Mouse (Mus musculus): ENCODE results near the gene Tent5b. TPM values are rescaled to one million over a fixed set of nuclear protein-coding genes. Genes with fewer than 3 reads are reported as not detected.

Tent5b gene
- total RNA-seq, 2 experiments from 2014 or later: not detected

- intact Hi-C loops (cut with DNase I): no loop called here
- peak; percentile 63 for DNase-seq
These were observed 11.9 kb upstream of the Tent5b start for GRCm38 (mm10) chr4:133468080-133468479.

- intact Hi-C loops (cut with DNase I): no loop called here
- no peak for DNase-seq
These were observed 10.8 kb upstream of the Tent5b start for GRCm38 (mm10) chr4:133469122-133469521.

GRCm38 (mm10) chr4:133471135-133471821 is 8.7 kb upstream of the Tent5b start:
- no peak for DNase-seq
- intact Hi-C loops (cut with DNase I): no loop called here

- no peak for DNase-seq
- intact Hi-C loops (cut with DNase I): no loop called here
These were observed 6.1 kb upstream of the Tent5b start for GRCm38 (mm10) chr4:133473833-133474232.

GRCm38 (mm10) chr4:133480185-133480537 is 229 bp downstream of the Tent5b start:
- intact Hi-C loops (cut with DNase I): no loop called here
- DNase-seq: no peak

- DNase-seq: no peak
- intact Hi-C loops (cut with DNase I): no loop called here
These were observed 822 bp downstream of the Tent5b start for GRCm38 (mm10) chr4:133480754-133481153.

- intact Hi-C loops (cut with DNase I): no loop called here
- DNase-seq: no peak
These were observed 1.6 kb downstream of the Tent5b start for GRCm38 (mm10) chr4:133481488-133481887.

- DNase-seq: no peak
- intact Hi-C loops (cut with DNase I): no loop called here
These were observed 2.5 kb downstream of the Tent5b start for GRCm38 (mm10) chr4:133482479-133482878.

GRCm38 (mm10) chr4:133484266-133485025 is 4.5 kb downstream of the Tent5b start:
- intact Hi-C loops (cut with DNase I): no loop called here
- no peak for DNase-seq

- no peak for DNase-seq
- intact Hi-C loops (cut with DNase I): no loop called here
These were observed 5.9 kb downstream of the Tent5b start for GRCm38 (mm10) chr4:133485691-133486425.

GRCm38 (mm10) chr4:133486673-133487357 is 6.9 kb downstream of the Tent5b start:
- DNase-seq: no peak
- intact Hi-C loops (cut with DNase I): no loop called here

- no peak for DNase-seq
- intact Hi-C loops (cut with DNase I): no loop called here
These were observed 8.9 kb downstream of the Tent5b start for GRCm38 (mm10) chr4:133488619-133489392.

- no peak for DNase-seq
- intact Hi-C loops (cut with DNase I): no loop called here
These were observed 9.7 kb downstream of the Tent5b start for GRCm38 (mm10) chr4:133489489-133490245.

GRCm38 (mm10) chr4:133491800-133492199 is 11.9 kb downstream of the Tent5b start:
- intact Hi-C loops (cut with DNase I): no loop called here
- no peak for DNase-seq

- intact Hi-C loops (cut with DNase I): no loop called here
- DNase-seq: no peak
These were observed 14.0 kb downstream of the Tent5b start for GRCm38 (mm10) chr4:133493895-133494294.

- intact Hi-C loops (cut with DNase I): no loop called here
- peak; percentile 90 for DNase-seq
These were observed 14.5 kb downstream of the Tent5b start for GRCm38 (mm10) chr4:133494432-133494831.

- intact Hi-C loops (cut with DNase I): no loop called here
- DNase-seq: no peak
These were observed 14.9 kb downstream of the Tent5b start for GRCm38 (mm10) chr4:133494867-133495266.

GRCm38 (mm10) chr4:133495711-133496110 is 15.8 kb downstream of the Tent5b start:
- intact Hi-C loops (cut with DNase I): no loop called here
- peak; percentile 80 for DNase-seq

GRCm38 (mm10) chr4:133496738-133497445 is 17.0 kb downstream of the Tent5b start:
- intact Hi-C loops (cut with DNase I): no loop called here
- DNase-seq: no peak
